Mouse (Mus musculus) left cerebral cortex, adult 18-20 months (tissue): ENCODE data around the gene Gstcd. TPM values are rescaled to one million over a fixed set of nuclear protein-coding genes. Genes with fewer than 3 reads are reported as not detected.

Experiments
- DNase-seq, 2 experiments: peaks; one replicate each; pipeline ENCODE4 v3.0.0; 2021 to 2022; ENCODE audit warnings: low spot score in 2 of 2, mixed read lengths in 1 of 2
- total RNA-seq, 2 experiments: library from RNA; stranded (reverse); gene quantifications; 2 replicates each; pipeline ENCODE4 v1.2.3; 2021

The Gstcd gene
- total RNA-seq, 2 experiments from 2014 or later, result 9.4 to 11.4 TPM

- DNase-seq, result no peak
These were observed 58.6 kb downstream of the Gstcd start for GRCm38 (mm10) chr3:133033145-133033755.

- no peak for DNase-seq
These were observed 64.9 kb downstream of the Gstcd start for GRCm38 (mm10) chr3:133026977-133027376.

- no peak for DNase-seq
These were observed 84.6 kb downstream of the Gstcd start for GRCm38 (mm10) chr3:133007250-133007649.

GRCm38 (mm10) chr3:132996299-132996698, 95.5 kb downstream of the Gstcd start:
- DNase-seq, result no peak

GRCm38 (mm10) chr3:132995904-132996267, 95.9 kb downstream of the Gstcd start:
- no peak for DNase-seq

GRCm38 (mm10) chr3:132995172-132995903, 96.5 kb downstream of the Gstcd start:
- no peak for DNase-seq

GRCm38 (mm10) chr3:132986188-132986587, 105.6 kb downstream of the Gstcd start:
- no peak for DNase-seq

GRCm38 (mm10) chr3:132983845-132984485, 107.9 kb downstream of the Gstcd start:
- DNase-seq, result no peak

- DNase-seq, result no peak
These were observed 109.9 kb downstream of the Gstcd start for GRCm38 (mm10) chr3:132981968-132982367.

- DNase-seq, result no peak
These were observed 111.9 kb downstream of the Gstcd start for GRCm38 (mm10) chr3:132979781-132980461.

GRCm38 (mm10) chr3:132966255-132966654, 125.6 kb downstream of the Gstcd start:
- no peak for DNase-seq

GRCm38 (mm10) chr3:132964715-132965507, 126.9 kb downstream of the Gstcd start:
- no peak for DNase-seq

GRCm38 (mm10) chr3:132962631-132963361, 129.0 kb downstream of the Gstcd start:
- no peak for DNase-seq

GRCm38 (mm10) chr3:132950529-132950880, 141.3 kb downstream of the Gstcd start:
- no peak for DNase-seq

- peak in 1 of 2 experiments; percentile 20 for DNase-seq
These were observed 141.9 kb downstream of the Gstcd start, which contains the start of gene Npnt for GRCm38 (mm10) chr3:132949791-132950528. TSS of gene Npnt (minus strand) at chr3:132950291.

GRCm38 (mm10) chr3:132949380-132949790, 142.4 kb downstream of the Gstcd start:
- peak in 1 of 2 experiments; percentile 28 for DNase-seq

GRCm38 (mm10) chr3:132948298-132948795, 143.5 kb downstream of the Gstcd start:
- no peak for DNase-seq

- DNase-seq, result no peak
These were observed 145.7 kb downstream of the Gstcd start for GRCm38 (mm10) chr3:132946086-132946485.

- no peak for DNase-seq
These were observed 146.2 kb downstream of the Gstcd start for GRCm38 (mm10) chr3:132945669-132946068.
